Mouse (Mus musculus) R1 (cell line): ENCODE results near the gene Gm11554.
"Not testable (repeated sequence)": the region's sequence is repeated elsewhere in the genome, so short reads cannot be mapped to it uniquely, and the experiment has no call there.

Experiments used
- DNase-seq: peaks from one replicate; pipeline ENCODE4 v3.0.0-alpha.2; 2018; ENCODE audit warnings: low read depth, low spot score

Gene Gm11554

GRCm38 (mm10) chr11:99804346-99804745 is at the start of gene Gm11554:
TSS of gene Gm11554 (minus strand) at chr11:99804446.
- not testable (repeated sequence) for DNase-seq

GRCm38 (mm10) chr11:99851508-99851907 is 47.3 kb upstream of the Gm11554 start, which contains the start of gene Krtap4-16:
TSS of gene Krtap4-16 (minus strand) at chr11:99851608.
- no peak for DNase-seq

- no peak for DNase-seq
Observed at GRCm38 (mm10) chr11:99846746-99847145, 42.5 kb upstream of the Gm11554 start.

- DNase-seq, result no peak
Observed at GRCm38 (mm10) chr11:99842185-99842584, 37.9 kb upstream of the Gm11554 start.

GRCm38 (mm10) chr11:99837966-99838365 is 33.7 kb upstream of the Gm11554 start, which contains the start of gene 2300003K06Rik:
TSS of gene 2300003K06Rik (minus strand) at chr11:99838066.
- no peak for DNase-seq

- not testable (repeated sequence) for DNase-seq
Observed at GRCm38 (mm10) chr11:99815566-99815965, 11.3 kb upstream of the Gm11554 start, which contains the start of gene Gm11564. TSS of gene Gm11564 (minus strand) at chr11:99815666.

GRCm38 (mm10) chr11:99809792-99810191 is 5.5 kb upstream of the Gm11554 start, which contains the start of gene Krtap4-13:
TSS of gene Krtap4-13 (minus strand) at chr11:99809892.
- not testable (repeated sequence) for DNase-seq

- DNase-seq, result not testable (repeated sequence)
Observed at GRCm38 (mm10) chr11:99798832-99799231, 5.4 kb downstream of the Gm11554 start, which contains the start of gene Gm11569. TSS of gene Gm11569 (minus strand) at chr11:99798932.

GRCm38 (mm10) chr11:99793367-99793766 is 10.9 kb downstream of the Gm11554 start, which contains the start of gene Gm11596:
TSS of gene Gm11596 (minus strand) at chr11:99793467.
- no peak for DNase-seq

GRCm38 (mm10) chr11:99784900-99785299 is 19.3 kb downstream of the Gm11554 start, which contains the start of gene Krtap4-9:
TSS of gene Krtap4-9 (plus strand) at chr11:99785200.
- DNase-seq, result not testable (repeated sequence)

GRCm38 (mm10) chr11:99780604-99781003 is 23.6 kb downstream of the Gm11554 start, which contains the start of gene Krtap4-8:
TSS of gene Krtap4-8 (minus strand) at chr11:99780704.
- DNase-seq, result no peak

- peak; percentile 2 for DNase-seq
Observed at GRCm38 (mm10) chr11:99778401-99778800, 25.8 kb downstream of the Gm11554 start.

GRCm38 (mm10) chr11:99772813-99773212 is 31.4 kb downstream of the Gm11554 start, which contains the start of gene Gm11595:
TSS of gene Gm11595 (minus strand) at chr11:99772913.
- not testable (repeated sequence) for DNase-seq

- DNase-seq, result no peak
Observed at GRCm38 (mm10) chr11:99768410-99768809, 35.8 kb downstream of the Gm11554 start.

- DNase-seq, result no peak
Observed at GRCm38 (mm10) chr11:99758877-99759276, 45.4 kb downstream of the Gm11554 start.
